16 mouse cellular contexts compared by ENCODE assay signal in the genomic region with DNA sequence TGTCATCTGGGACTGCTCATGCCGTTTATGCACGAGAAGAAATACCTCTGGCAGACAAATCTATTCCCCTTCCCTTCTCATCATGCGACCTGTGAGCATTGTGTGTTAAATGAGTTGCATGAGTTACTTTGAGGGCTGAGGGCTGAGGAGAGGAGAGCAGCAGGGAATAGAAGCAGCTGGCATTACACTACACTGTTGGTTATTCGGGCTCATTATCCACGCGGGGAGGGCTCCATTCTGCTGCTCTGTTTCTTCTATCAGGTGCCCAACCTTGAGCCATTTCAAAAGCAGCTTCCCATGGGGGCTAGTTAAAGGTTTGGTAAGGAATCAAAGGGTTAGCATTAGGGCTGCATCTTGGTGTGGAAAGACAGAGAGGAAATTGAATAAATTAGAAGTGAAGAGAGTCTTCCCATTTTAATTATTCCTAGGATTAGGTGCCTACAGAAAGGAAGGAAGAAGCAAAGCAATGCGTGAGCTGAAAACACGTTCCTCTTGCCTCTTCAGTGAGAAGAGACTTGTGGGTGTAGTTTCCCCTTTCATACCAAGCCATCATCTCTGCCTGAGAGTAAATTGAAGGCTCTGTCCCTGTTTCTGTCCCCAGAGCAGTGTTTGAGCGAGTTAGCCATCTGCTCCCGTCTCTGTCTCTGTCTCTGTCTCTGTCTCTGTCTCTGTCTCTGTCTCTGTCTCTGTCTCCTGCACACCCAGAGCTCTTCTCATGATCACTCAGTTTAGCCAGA.
DNase-seq lines count a peak whose midpoint lies in the region; ATAC-seq and TF ChIP-seq lines count a peak whose summit lies in the region.
"Had no signal": no experiment of that assay in that cellular context is flagged by ENCODE, and none has a peak within 500 bp of the region (broad histone marks: within the 10 kb centered on the region; RNA-seq: fewer than 3 reads in every experiment).

No protein-coding gene starts in this region.

- ATAC-seq in forebrain, embryonic 16.5 days: peak; percentile 59; the same call in 1 of the 2 replicates
- ATAC-seq in midbrain, embryonic 11.5 days (ENCODE audit: low FRiP score): peak; percentile 62

- H3K4me1 ChIP-seq in forebrain, embryonic 16.5 days (replicated peaks; ENCODE audit: control insufficient read depth, insufficient read depth, low read length): no peaks in the 10 kb centered on the region
- H3K4me1 ChIP-seq in midbrain, embryonic 11.5 days (ENCODE audit: control insufficient read depth, insufficient read depth, low read length): peaks cover 6% of the 10 kb centered on the region
- H3K4me1 ChIP-seq: liver, embryonic 15.5 days; stomach, embryonic 15.5 days had no signal

- H3K9me3 ChIP-seq in forebrain, embryonic 16.5 days (ENCODE audit: control insufficient read depth, low read length): no peaks in the 10 kb centered on the region
- H3K9me3 ChIP-seq in midbrain, embryonic 11.5 days (ENCODE audit: control insufficient read depth, low read length): no peaks in the 10 kb centered on the region
- H3K9me3 ChIP-seq: liver, embryonic 15.5 days; megakaryocyte, embryonic 14.5 days; stomach, embryonic 15.5 days had no signal

- H3K9ac ChIP-seq in forebrain, embryonic 16.5 days (replicated peaks; ENCODE audit: low read depth, low read length): no peak overlapping the region
- H3K9ac ChIP-seq in midbrain, embryonic 11.5 days (ENCODE audit: low read length): no peak overlapping the region
- H3K9ac ChIP-seq: liver, embryonic 15.5 days; stomach, embryonic 15.5 days had no signal

- H3K36me3 ChIP-seq in forebrain, embryonic 16.5 days (ENCODE audit: control insufficient read depth, insufficient read depth): no peaks in the 10 kb centered on the region
- H3K36me3 ChIP-seq in midbrain, embryonic 11.5 days (ENCODE audit: control insufficient read depth, insufficient read depth, low read length): no peaks in the 10 kb centered on the region
- H3K36me3 ChIP-seq: liver, embryonic 15.5 days; stomach, embryonic 15.5 days had no signal

- 36% methylated on average over 10 of the region's 10 CpGs for WGBS in forebrain, embryonic 16.5 days
- WGBS in midbrain, embryonic 11.5 days: 43% methylated on average over 10 of the region's 10 CpGs

- no peaks in the 10 kb centered on the region for H3K27me3 ChIP-seq in forebrain, embryonic 16.5 days (replicated peaks; ENCODE audit: control insufficient read depth, insufficient read depth, low read length)
- no peaks in the 10 kb centered on the region for H3K27me3 ChIP-seq in midbrain, embryonic 11.5 days (ENCODE audit: control insufficient read depth, insufficient read depth, low read length)
- H3K27me3 ChIP-seq: liver, embryonic 15.5 days; megakaryocyte, embryonic 14.5 days; stomach, embryonic 15.5 days had no signal

- intact Hi-C loops in left cerebral cortex, adult 2 months (cut with DNase I): no loop called here
- intact Hi-C loops in left cerebral cortex, postnatal 14 days (cut with DNase I): no loop called here

- H3K27ac ChIP-seq in left cerebral cortex, adult 2 months: peak overlapping the region; percentile 78
- no peak overlapping the region for H3K27ac ChIP-seq in forebrain, embryonic 16.5 days (ENCODE audit: low read length)
- H3K27ac ChIP-seq in midbrain, embryonic 11.5 days (ENCODE audit: low read depth, low read length): no peak overlapping the region
- H3K27ac ChIP-seq: liver, embryonic 15.5 days; stomach, embryonic 15.5 days had no signal

- no peak overlapping the region for H3K4me2 ChIP-seq in forebrain, embryonic 16.5 days (ENCODE audit: low read length)
- no peak overlapping the region for H3K4me2 ChIP-seq in midbrain, embryonic 11.5 days
- H3K4me2 ChIP-seq: liver, embryonic 15.5 days; stomach, embryonic 15.5 days had no signal

- no peak for DNase-seq in left cerebral cortex, adult 2 months (ENCODE audit: extremely low spot score in 1 of 2, low spot score in 2 of 2)
- DNase-seq in left cerebral cortex, postnatal 14 days (ENCODE audit: low spot score in 2 of 2): no peak
- no peak for DNase-seq in midbrain, embryonic 11.5 days (ENCODE audit: low spot score, missing footprints)
- no peak for DNase-seq in adipocyte (ENCODE audit: low spot score)
- no peak for DNase-seq in cerebellum, adult 9-11 months
- DNase-seq in ovary, postnatal 36 days (ENCODE audit: low spot score): no peak
- DNase-seq: cerebellum, postnatal 14 days; kidney, adult 2 months; kidney, postnatal 25 days; lung, postnatal 10 days; right cerebral cortex, postnatal 14 days; thymus, adult 2 months had no signal

- TF ChIP-seq CTCF in left cerebral cortex, adult 2 months (IDR thresholded peaks at IDR 0.05): no peak

- H3K4me3 ChIP-seq in left cerebral cortex, adult 2 months: no peak overlapping the region
- H3K4me3 ChIP-seq in forebrain, embryonic 16.5 days (replicated peaks; ENCODE audit: low read length): no peak overlapping the region
- no peak overlapping the region for H3K4me3 ChIP-seq in midbrain, embryonic 11.5 days (ENCODE audit: low read depth, low read length)
- H3K4me3 ChIP-seq: liver, embryonic 15.5 days; megakaryocyte, embryonic 14.5 days; stomach, embryonic 15.5 days had no signal
